Comparison of ENCODE assay signal across 16 mouse cellular contexts in genomic region chr9:61682744-61683259, GRCm38 (mm10).
"Had no signal": no experiment of that assay in that cellular context is flagged by ENCODE, and none has a peak within 500 bp of the region (broad histone marks: within the 10 kb centered on the region; RNA-seq: fewer than 3 reads in every experiment).

No protein-coding gene starts in this region.

- H3K4me2 ChIP-seq: limb, embryonic 13.5 days; liver, embryonic 13.5 days; lung, embryonic 14.5 days; midbrain, embryonic 12.5 days had no signal

- H3K4me3 ChIP-seq: layer of hippocampus, adult 2 months; limb, embryonic 10.5 days; limb, embryonic 13.5 days; liver, embryonic 13.5 days; midbrain, embryonic 12.5 days; myocyte had no signal

- ATAC-seq: intestine, postnatal 0 days; midbrain, embryonic 16.5 days had no signal

- H3K9me3 ChIP-seq: limb, embryonic 10.5 days; limb, embryonic 13.5 days; liver, embryonic 13.5 days; midbrain, embryonic 12.5 days had no signal

- H3K27ac ChIP-seq: kidney, postnatal 0 days; layer of hippocampus, adult 2 months; limb, embryonic 13.5 days; liver, embryonic 13.5 days; macrophage; midbrain, embryonic 12.5 days had no signal

- H3K9ac ChIP-seq: limb, embryonic 13.5 days; liver, embryonic 13.5 days; lung, embryonic 14.5 days; midbrain, embryonic 12.5 days had no signal

- DNase-seq: kidney, adult 2 months; kidney, postnatal 25 days; layer of hippocampus, adult 9-11 months; liver; liver, embryonic 13.5 days; right cerebral cortex, postnatal 4 days had no signal

- H3K36me3 ChIP-seq: limb, embryonic 10.5 days; limb, embryonic 13.5 days; liver, embryonic 13.5 days; midbrain, embryonic 12.5 days had no signal

- H3K27me3 ChIP-seq: liver, embryonic 13.5 days had no signal
